In genomic region chr13:41899281-41899680, GRCm38 (mm10) we compare ENCODE assay signal across 23 mouse cellular contexts. TPM values are rescaled to one million over a fixed set of nuclear protein-coding genes. Genes with fewer than 3 reads are reported as not detected.
"Had no signal": no experiment of that assay in that cellular context is flagged by ENCODE, and none has a peak within 500 bp of the region (broad histone marks: within the 10 kb centered on the region; RNA-seq: fewer than 3 reads in every experiment).

No protein-coding gene starts in this region.

- DNase-seq: lung, adult 18-20 months; lung, postnatal 10 days; lung, postnatal 4 days; midbrain, embryonic 14.5 days; retina, postnatal 1 day; right cerebral cortex, adult 18-20 months; right cerebral cortex, postnatal 25 days; right cerebral cortex, postnatal 4 days; spleen, adult 18-20 months; thymus, adult 2 months; thymus, postnatal 25 days; thymus, postnatal 4 days had no signal

- H3K36me3 ChIP-seq: midbrain, embryonic 10.5 days; midbrain, embryonic 12.5 days; neural tube, embryonic 13.5 days; neural tube, embryonic 15.5 days; stomach, embryonic 15.5 days had no signal

- H3K4me1 ChIP-seq: midbrain, embryonic 10.5 days; midbrain, embryonic 12.5 days; neural tube, embryonic 13.5 days; neural tube, embryonic 15.5 days; stomach, embryonic 15.5 days had no signal

- H3K4me3 ChIP-seq: midbrain, embryonic 10.5 days; midbrain, embryonic 12.5 days; myocyte; neural tube, embryonic 13.5 days; neural tube, embryonic 15.5 days; stomach, embryonic 15.5 days had no signal

- H3K9ac ChIP-seq: liver, embryonic 14.5 days; midbrain, embryonic 12.5 days; neural tube, embryonic 13.5 days; neural tube, embryonic 15.5 days; stomach, embryonic 15.5 days had no signal

- H3K27me3 ChIP-seq: midbrain, embryonic 12.5 days; neural tube, embryonic 13.5 days; neural tube, embryonic 15.5 days; stomach, embryonic 15.5 days had no signal

- H3K9me3 ChIP-seq: midbrain, embryonic 10.5 days; midbrain, embryonic 12.5 days; neural tube, embryonic 13.5 days; neural tube, embryonic 15.5 days; stomach, embryonic 15.5 days had no signal

- ATAC-seq: midbrain, embryonic 16.5 days had no signal

- H3K27ac ChIP-seq: liver, embryonic 14.5 days; midbrain, embryonic 10.5 days; midbrain, embryonic 12.5 days; neural tube, embryonic 13.5 days; neural tube, embryonic 15.5 days; stomach, embryonic 15.5 days; stomach, postnatal 0 days had no signal

- H3K4me2 ChIP-seq: midbrain, embryonic 12.5 days; neural tube, embryonic 13.5 days; neural tube, embryonic 15.5 days; stomach, embryonic 15.5 days had no signal

RNA-seq across cellular contexts. Expression of gene Adtrp, which starts 51.8 kb away (rescaled TPM):
- total RNA-seq: megakaryocyte-erythroid progenitor cell, adult 5-6 weeks had no signal
- polyA plus RNA-seq: midbrain, embryonic 10.5 days; midbrain, embryonic 12.5 days; midbrain, embryonic 14.5 days; midbrain, embryonic 16.5 days; myocyte; neural tube, embryonic 11.5 days had no signal
